Mouse (Mus musculus): ENCODE data around the gene Plcg2.

Gene Plcg2

GRCm38 (mm10) chr8:117537751-117538150 lies 39.7 kb downstream of the Plcg2 start:
- in situ Hi-C loops (cut with MboI; ENCODE audit: unreplicated experiment in 2 of 2) = loop anchor here in 1 of 2 experiments (10.0 kb wide), 1 partner anchor 63 kb away; no protein-coding TSS in a partner anchor

GRCm38 (mm10) chr8:117542951-117543350 lies 44.9 kb downstream of the Plcg2 start:
- in situ Hi-C loops (cut with MboI; ENCODE audit: unreplicated experiment in 2 of 2) = no loop called here

- in situ Hi-C loops (cut with MboI; ENCODE audit: unreplicated experiment in 2 of 2) = no loop called here
Observed at GRCm38 (mm10) chr8:117543789-117544188, 45.7 kb downstream of the Plcg2 start.

- in situ Hi-C loops (cut with MboI; ENCODE audit: unreplicated experiment in 2 of 2) = loop anchor here in 1 of 2 experiments (5.0 kb wide), 1 partner anchor 68 kb away; no protein-coding TSS in a partner anchor
Observed at GRCm38 (mm10) chr8:117545043-117545442, 47.0 kb downstream of the Plcg2 start.

GRCm38 (mm10) chr8:117546386-117546785 lies 48.3 kb downstream of the Plcg2 start:
- in situ Hi-C loops (cut with MboI; ENCODE audit: unreplicated experiment in 2 of 2) = loop anchor here in 1 of 2 experiments (5.0 kb wide), 1 partner anchor 69 kb away; no protein-coding TSS in a partner anchor

- in situ Hi-C loops (cut with MboI; ENCODE audit: unreplicated experiment in 2 of 2) = loop anchor here in 1 of 2 experiments (5.0 kb wide), 1 partner anchor 71 kb away; no protein-coding TSS in a partner anchor
Observed at GRCm38 (mm10) chr8:117547945-117548344, 49.9 kb downstream of the Plcg2 start.

- in situ Hi-C loops (cut with MboI; ENCODE audit: unreplicated experiment in 2 of 2) = loop anchor here in 1 of 2 experiments (5.0 kb wide), 1 partner anchor 71 kb away; no protein-coding TSS in a partner anchor
Observed at GRCm38 (mm10) chr8:117548453-117548852, 50.4 kb downstream of the Plcg2 start.

- in situ Hi-C loops (cut with MboI; ENCODE audit: unreplicated experiment in 2 of 2) = loop anchor here in 1 of 2 experiments (10.0 kb wide), 1 partner anchor 176 kb away; no protein-coding TSS in a partner anchor
Observed at GRCm38 (mm10) chr8:117550529-117550928, 52.4 kb downstream of the Plcg2 start.

- in situ Hi-C loops (cut with MboI; ENCODE audit: unreplicated experiment in 2 of 2) = no loop called here
Observed at GRCm38 (mm10) chr8:117561014-117561413, 62.9 kb downstream of the Plcg2 start.

GRCm38 (mm10) chr8:117561735-117562361 lies 63.8 kb downstream of the Plcg2 start:
- in situ Hi-C loops (cut with MboI; ENCODE audit: unreplicated experiment in 2 of 2) = no loop called here

GRCm38 (mm10) chr8:117562445-117563014 lies 64.4 kb downstream of the Plcg2 start:
- in situ Hi-C loops (cut with MboI; ENCODE audit: unreplicated experiment in 2 of 2) = no loop called here

- in situ Hi-C loops (cut with MboI; ENCODE audit: unreplicated experiment in 2 of 2) = no loop called here
Observed at GRCm38 (mm10) chr8:117569409-117569808, 71.3 kb downstream of the Plcg2 start.

GRCm38 (mm10) chr8:117576291-117576785 lies 78.2 kb downstream of the Plcg2 start:
- in situ Hi-C loops (cut with MboI; ENCODE audit: unreplicated experiment in 2 of 2) = loop anchor here (10.0 kb wide), 2 partner anchors 192 to 382 kb away; no protein-coding TSS in a partner anchor

- in situ Hi-C loops (cut with MboI; ENCODE audit: unreplicated experiment in 2 of 2) = loop anchor here (10.0 kb wide), 2 partner anchors 192 to 382 kb away; no protein-coding TSS in a partner anchor
Observed at GRCm38 (mm10) chr8:117577059-117577458, 79.0 kb downstream of the Plcg2 start.

GRCm38 (mm10) chr8:117577883-117578282 lies 79.8 kb downstream of the Plcg2 start:
- in situ Hi-C loops (cut with MboI; ENCODE audit: unreplicated experiment in 2 of 2) = loop anchor here (10.0 kb wide), 2 partner anchors 193 to 383 kb away; no protein-coding TSS in a partner anchor

GRCm38 (mm10) chr8:117578856-117579255 lies 80.8 kb downstream of the Plcg2 start:
- in situ Hi-C loops (cut with MboI; ENCODE audit: unreplicated experiment in 2 of 2) = loop anchor here (10.0 kb wide), 2 partner anchors 194 to 384 kb away; no protein-coding TSS in a partner anchor

GRCm38 (mm10) chr8:117593862-117594261 lies 95.8 kb downstream of the Plcg2 start:
- in situ Hi-C loops (cut with MboI; ENCODE audit: unreplicated experiment in 2 of 2) = no loop called here

GRCm38 (mm10) chr8:117595001-117595400 lies 96.9 kb downstream of the Plcg2 start:
- in situ Hi-C loops (cut with MboI; ENCODE audit: unreplicated experiment in 2 of 2) = no loop called here

- in situ Hi-C loops (cut with MboI; ENCODE audit: unreplicated experiment in 2 of 2) = no loop called here
Observed at GRCm38 (mm10) chr8:117596777-117597176, 98.7 kb downstream of the Plcg2 start.

GRCm38 (mm10) chr8:117600839-117601238 lies 102.7 kb downstream of the Plcg2 start:
- in situ Hi-C loops (cut with MboI; ENCODE audit: unreplicated experiment in 2 of 2) = no loop called here

- in situ Hi-C loops (cut with MboI; ENCODE audit: unreplicated experiment in 2 of 2) = no loop called here
Observed at GRCm38 (mm10) chr8:117604101-117604500, 106.0 kb downstream of the Plcg2 start.

All from v-Abl transformed pro-B cells (cell line).